ENCODE assay signal across 1 mouse cellular context in the genomic region with DNA sequence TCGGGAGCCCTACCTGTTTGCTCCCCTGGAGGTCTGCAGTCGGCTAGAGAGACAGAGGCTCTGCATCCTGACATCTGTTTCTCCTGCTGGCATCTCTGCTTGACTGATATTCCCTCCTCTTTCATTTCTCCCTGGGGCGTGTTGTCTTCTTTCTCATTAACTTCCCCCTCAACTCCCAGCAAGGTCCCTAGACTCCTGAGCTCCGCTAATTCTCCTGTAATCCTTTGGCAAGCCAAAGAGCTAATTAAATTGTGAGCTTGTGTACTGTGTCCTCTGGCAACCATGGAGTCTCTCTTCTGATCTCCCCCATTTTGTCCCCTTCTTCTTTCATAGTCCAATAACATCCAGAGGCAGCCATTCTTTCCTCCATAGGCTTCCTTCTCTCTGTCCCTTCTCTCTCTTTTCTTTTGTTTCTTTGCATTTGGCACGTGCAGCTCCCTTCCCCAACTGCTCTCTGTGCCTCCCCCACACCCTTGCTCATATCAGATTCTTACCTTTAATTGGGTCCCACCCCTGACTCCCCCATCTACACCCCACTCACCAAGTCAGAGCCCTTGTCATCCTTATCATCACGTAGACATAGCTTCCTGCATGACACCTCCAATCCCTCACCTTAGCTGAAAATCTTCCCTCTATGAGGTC.
TF ChIP-seq lines count a peak whose summit lies in the region.

No protein-coding gene starts in this region.

TF ChIP-seq in MEL, 35 proteins besides CTCF, POLR2A, EP300 and RAD21:
- no peak for TF ChIP-seq HCFC1 (IDR thresholded peaks at IDR 0.05; ENCODE audit: low read depth, low read length)
- no peak for TF ChIP-seq ELF1 (IDR thresholded peaks at IDR 0.05; ENCODE audit: low read depth, low read length)
- no peak for TF ChIP-seq MAFK (IDR thresholded peaks at IDR 0.05; ENCODE audit: borderline replicate concordance, low read depth, low read length)
- TF ChIP-seq MXI1 (IDR thresholded peaks at IDR 0.05; ENCODE audit: low read depth, low read length): 0 out of 2 replicates have a peak, but pooled peaks have one; percentile 27
- peak; percentile 35; the same call in 1 of the 2 replicates for TF ChIP-seq GATA1 (IDR thresholded peaks at IDR 0.05; ENCODE audit: low read depth, low read length)
- no peak for TF ChIP-seq POLR2AphosphoS5 (IDR thresholded peaks at IDR 0.05; ENCODE audit: borderline replicate concordance, low read depth, low read length)
- TF ChIP-seq ZC3H11A (IDR thresholded peaks at IDR 0.05; ENCODE audit: low read depth, low read length): no peak
- TF ChIP-seq KAT2A (conservative IDR thresholded peaks at IDR 0.05; ENCODE audit: low read depth, low read length): no peak
- TF ChIP-seq SIN3A (IDR thresholded peaks at IDR 0.05; ENCODE audit: low read length): peak; percentile 36
- no peak for TF ChIP-seq CHD2 (IDR thresholded peaks at IDR 0.05; ENCODE audit: low read length)
- TF ChIP-seq TCF12 (IDR thresholded peaks at IDR 0.05; ENCODE audit: low read depth, low read length): 0 out of 2 replicates have a peak, but pooled peaks have one; percentile 15
- TF ChIP-seq ZNF384 (IDR thresholded peaks at IDR 0.05; ENCODE audit: low read depth, low read length): no peak
- TF ChIP-seq ETS1 (IDR thresholded peaks at IDR 0.05; ENCODE audit: low read depth, low read length): 0 out of 2 replicates have a peak, but pooled peaks have one; percentile 34
- TF ChIP-seq MYC (IDR thresholded peaks at IDR 0.05; ENCODE audit: low read depth, low read length): 0 out of 2 replicates have a peak, but pooled peaks have one; percentile 17
- no peak for TF ChIP-seq POLR2AphosphoS2 (IDR thresholded peaks at IDR 0.05; ENCODE audit: low read length)
- TF ChIP-seq ZKSCAN1 (IDR thresholded peaks at IDR 0.05; ENCODE audit: low read depth, low read length): no peak
- TF ChIP-seq BHLHE40 (IDR thresholded peaks at IDR 0.05; ENCODE audit: borderline replicate concordance, low read depth, low read length): peak; percentile 93
